Mouse (Mus musculus) ES-E14 (cell line): ENCODE data around the gene Cnfn. TPM values are rescaled to one million over a fixed set of nuclear protein-coding genes. Genes with fewer than 3 reads are reported as not detected.
A peak's percentile ranks its signal among the peaks of the same experiment; 100 is the strongest.

Experiments used
- DNase-seq: peaks from one replicate; pipeline ENCODE4 v3.0.0-alpha.2; 2013; ENCODE audit warnings: low read depth, low spot score
- H3K27ac ChIP-seq: 2 replicates; pipeline ENCODE4 v1.5.1; 2012; ENCODE audit warnings: low read depth, mild to moderate bottlenecking, low read length, moderate library complexity, mixed read lengths; ENCODE audit not compliant: poor library complexity, insufficient read depth, severe bottlenecking
- H3K36me3 ChIP-seq: 2 replicates; pipeline ENCODE4 v1.6.1; 2012; ENCODE audit warnings: mild to moderate bottlenecking, low read length, moderate library complexity, mixed read lengths; ENCODE audit not compliant: control insufficient read depth, poor library complexity, insufficient read depth, severe bottlenecking
- H3K4me1 ChIP-seq, 2 experiments: fragments of 150-350 bp in 1 of 2; sonication (generic) in 1 of 2; 2 replicates each; pipeline ENCODE4 v1.6.1; 2012; ENCODE audit warnings: low read length in 2 of 2, mild to moderate bottlenecking in 1 of 2, mixed read lengths in 1 of 2; ENCODE audit not compliant: control insufficient read depth in 2 of 2, insufficient read depth in 2 of 2, poor library complexity in 1 of 2
- H3K4me3 ChIP-seq, 2 experiments: fragments of 150-350 bp in 1 of 2; sonication (generic) in 1 of 2; 2 replicates each; pipeline ENCODE4 v1.5.1; 2012; ENCODE audit warnings: low read length in 2 of 2, low read depth in 1 of 2, mild to moderate bottlenecking in 1 of 2, mixed read lengths in 1 of 2; ENCODE audit not compliant: insufficient read depth in 1 of 2, poor library complexity in 1 of 2, severe bottlenecking in 1 of 2
- H3K9ac ChIP-seq: 2 replicates; pipeline ENCODE4 v1.6.1; 2012; ENCODE audit warnings: low read depth, mild to moderate bottlenecking, low read length, mixed read lengths; ENCODE audit not compliant: poor library complexity, insufficient read depth, severe bottlenecking
- H3K9me3 ChIP-seq: fragments of 150-350 bp; sonication (generic); 2 replicates; pipeline ENCODE4 v1.6.1; 2012; ENCODE audit warnings: low read depth, mild to moderate bottlenecking, low read length; ENCODE audit not compliant: control insufficient read depth, insufficient read depth
- CHD2 ChIP-seq: IDR thresholded peaks from 2 replicates; pipeline ENCODE4 v1.6.1; 2014; ENCODE audit warnings: mild to moderate bottlenecking, low read depth, low read length, inconsistent platforms
- HCFC1 ChIP-seq: IDR thresholded peaks from 2 replicates; pipeline ENCODE4 v1.6.1; 2012; ENCODE audit warnings: low read length, inconsistent platforms, borderline replicate concordance; ENCODE audit not compliant: insufficient read depth
- MAFK ChIP-seq: IDR thresholded peaks from 2 replicates; pipeline ENCODE4 v1.6.1; 2014; ENCODE audit warnings: mild to moderate bottlenecking, low read depth, low read length, inconsistent platforms; ENCODE audit not compliant: insufficient read depth
- ZC3H11A ChIP-seq: IDR thresholded peaks from 2 replicates; pipeline ENCODE4 v1.6.1; 2012; ENCODE audit warnings: low read depth, mild to moderate bottlenecking, inconsistent platforms, low read length, borderline replicate concordance
- ZNF384 ChIP-seq: IDR thresholded peaks from 2 replicates; pipeline ENCODE4 v1.6.1; 2012; ENCODE audit warnings: low read depth, low read length, inconsistent platforms
- in situ Hi-C, 2 experiments: fragments of 600-800 bp; cut with MboI; formaldehyde crosslinking; loops; one replicate each; pipeline ENCODE4 v1.15.1; 2025; ENCODE audit warnings: low sequenced_read_pairs in 2 of 2, inconsistent platforms in 1 of 2; ENCODE audit not compliant: unreplicated experiment in 2 of 2
- total RNA-seq: library from RNA; depleted of rRNA; stranded (reverse); fragments of 300-350 nt; gene quantifications from 2 replicates; pipeline ENCODE4 v1.2.3, GENCODE M21; 2012; rRNA removed

The Cnfn gene
- total RNA-seq, result not detected in 2 replicates

- H3K9me3 ChIP-seq, result no peaks in the 10 kb centered on the region
- H3K4me3 ChIP-seq, result no peak within 1 kb of the TSS
- H3K4me1 ChIP-seq, result peaks cover 0 to 2% of the 10 kb centered on the region in 2 experiments; a peak in 1 of 4 replicates
- in situ Hi-C loops, result no loop called here
- no peak within 1 kb of the TSS for H3K27ac ChIP-seq
- H3K36me3 ChIP-seq, result peaks cover 2% of the 10 kb centered on the region; the same call in 1 of the 2 replicates
- no peak within 1 kb of the TSS for H3K9ac ChIP-seq
- no peak for DNase-seq
- TF ChIP-seq ZC3H11A (no peak), HCFC1 (no peak), MAFK (no peak), CHD2 (no peak), ZNF384 (no peak)
These were observed at the start of gene Cnfn for GRCm38 (mm10) chr7:25369058-25369749. Gene Cnfn (minus strand): TSS chr7:25369724.

DNA sequence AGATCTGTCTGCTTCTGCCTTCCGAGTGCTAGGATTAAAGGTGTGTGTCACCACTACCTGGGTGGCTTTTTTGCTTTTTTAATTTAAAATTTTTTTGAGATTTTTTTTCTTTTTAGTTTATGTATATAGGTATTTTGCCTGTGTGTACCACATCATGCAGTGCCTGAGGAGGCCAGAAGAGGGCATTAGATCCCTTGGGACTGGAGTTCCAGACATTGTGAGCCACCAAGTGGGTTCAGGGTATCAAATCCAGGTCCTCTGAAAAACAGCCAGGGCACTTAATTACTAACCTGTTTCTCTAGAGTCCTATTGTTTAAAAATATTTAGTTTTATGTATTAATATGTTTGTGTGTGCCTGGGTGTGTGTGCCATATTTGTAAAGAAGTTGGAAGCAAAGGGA, 48.1 kb upstream of the Cnfn start:
- no peaks in the 10 kb centered on the region for H3K9me3 ChIP-seq
- DNase-seq, result no peak
- no peak for TF ChIP-seq MAFK
- TF ChIP-seq ZC3H11A, result 0 out of 2 replicates have a peak, but pooled peaks have one; percentile 25
- no peaks in the 10 kb centered on the region for H3K36me3 ChIP-seq
- no peak overlapping the region for H3K9ac ChIP-seq
- no peak overlapping the region for H3K4me3 ChIP-seq
- in situ Hi-C loops, result no loop called here
- no peak overlapping the region for H3K27ac ChIP-seq
- H3K4me1 ChIP-seq, result peaks cover 0 to 5% of the 10 kb centered on the region in 2 experiments; a peak in 1 of 4 replicates

GRCm38 (mm10) chr7:25412833-25413441, 43.4 kb upstream of the Cnfn start, which contains the start of gene Cxcl17:
Gene Cxcl17 (minus strand): TSS chr7:25412886.
- no peak for TF ChIP-seq HCFC1
- no peak for TF ChIP-seq ZNF384
- no peak for TF ChIP-seq ZC3H11A
- TF ChIP-seq CHD2, result no peak
- TF ChIP-seq MAFK, result no peak
- in situ Hi-C loops, result no loop called here
- H3K4me1 ChIP-seq, result peaks cover 0 to 4% of the 10 kb centered on the region in 2 experiments; a peak in 1 of 4 replicates
- no peaks in the 10 kb centered on the region for H3K36me3 ChIP-seq
- H3K4me3 ChIP-seq, result no peak within 1 kb of the TSS
- no peak within 1 kb of the TSS for H3K27ac ChIP-seq
- no peak for DNase-seq
- H3K9ac ChIP-seq, result no peak within 1 kb of the TSS
- no peaks in the 10 kb centered on the region for H3K9me3 ChIP-seq

DNA sequence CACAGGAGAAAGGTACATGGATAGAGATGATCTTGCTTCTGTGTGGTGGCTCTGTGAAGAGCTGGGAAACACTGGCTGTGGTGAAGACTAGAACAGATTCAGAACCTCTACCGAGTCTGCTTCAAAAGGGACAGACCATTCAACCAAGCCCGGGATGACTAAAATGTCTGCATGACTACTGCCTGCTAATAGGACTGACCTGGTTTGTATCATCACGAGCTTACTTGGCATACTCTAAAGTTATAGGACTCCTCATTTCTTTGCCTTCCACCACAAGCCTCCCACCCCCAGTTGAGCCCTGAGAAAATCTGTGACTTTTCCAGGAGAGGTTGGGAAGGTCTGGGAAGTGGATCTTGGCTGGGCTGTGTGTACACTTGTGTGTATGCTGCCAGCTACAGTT, 42.3 kb upstream of the Cnfn start:
- in situ Hi-C loops, result no loop called here
- no peak overlapping the region for H3K27ac ChIP-seq
- DNase-seq, result no peak

More for the DNA sequence above, 42.3 kb upstream of the Cnfn start:
- H3K4me3 ChIP-seq, result no peak overlapping the region
- H3K36me3 ChIP-seq, result no peaks in the 10 kb centered on the region
- no peaks in the 10 kb centered on the region for H3K9me3 ChIP-seq
- no peak for TF ChIP-seq ZNF384
- no peak for TF ChIP-seq ZC3H11A
- no peak for TF ChIP-seq MAFK
- TF ChIP-seq CHD2, result no peak
- no peak for TF ChIP-seq HCFC1
- H3K4me1 ChIP-seq, result peaks cover 0 to 4% of the 10 kb centered on the region in 2 experiments; a peak in 1 of 4 replicates
- no peak overlapping the region for H3K9ac ChIP-seq
